Mouse (Mus musculus): ENCODE data around the gene Xpc.
"Not testable (repeated sequence)": the region's sequence is repeated elsewhere in the genome, so short reads cannot be mapped to it uniquely, and the experiment has no call there.

Xpc gene

DNA sequence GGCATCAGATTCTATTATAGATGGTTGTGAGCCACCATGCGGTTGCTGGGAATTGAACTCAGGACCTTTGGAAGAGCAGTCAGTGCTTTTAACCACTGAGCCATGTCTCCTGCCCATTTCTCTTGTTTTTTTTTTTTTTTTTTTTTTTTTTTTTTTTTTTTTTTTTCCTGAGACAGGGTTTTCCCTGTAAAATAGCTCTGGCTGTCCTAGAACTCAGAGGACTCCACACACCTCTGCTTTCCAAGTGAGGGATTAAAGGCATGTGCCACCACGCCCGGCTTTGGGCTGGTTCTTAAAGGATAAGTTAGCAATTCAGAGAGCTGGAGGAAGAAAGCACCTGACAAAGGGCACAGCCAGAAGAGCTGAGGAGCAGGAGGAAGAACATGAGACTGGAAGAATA, 44.3 kb downstream of the Xpc start:
- not testable (repeated sequence) for DNase-seq

DNA sequence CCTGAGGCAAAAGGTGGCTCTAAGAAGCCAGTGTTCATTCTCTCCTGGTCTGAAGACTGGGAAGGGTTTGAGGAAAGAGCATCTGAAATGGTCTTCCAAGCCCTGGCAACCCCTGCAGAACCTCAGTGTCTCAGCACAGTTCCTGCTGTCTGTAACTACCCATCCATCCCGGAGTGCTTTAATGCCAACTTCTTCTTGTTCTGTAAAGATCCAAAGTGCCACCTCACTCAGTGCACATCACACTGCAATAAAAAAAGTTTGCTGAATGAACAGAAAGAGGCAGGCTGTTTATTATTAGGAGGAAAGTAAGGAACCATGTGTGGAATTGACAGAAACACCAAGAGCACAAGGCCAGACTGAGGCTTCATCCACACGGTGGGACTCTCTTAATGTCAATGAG, 45.0 kb downstream of the Xpc start:
- no peak for DNase-seq

DNA sequence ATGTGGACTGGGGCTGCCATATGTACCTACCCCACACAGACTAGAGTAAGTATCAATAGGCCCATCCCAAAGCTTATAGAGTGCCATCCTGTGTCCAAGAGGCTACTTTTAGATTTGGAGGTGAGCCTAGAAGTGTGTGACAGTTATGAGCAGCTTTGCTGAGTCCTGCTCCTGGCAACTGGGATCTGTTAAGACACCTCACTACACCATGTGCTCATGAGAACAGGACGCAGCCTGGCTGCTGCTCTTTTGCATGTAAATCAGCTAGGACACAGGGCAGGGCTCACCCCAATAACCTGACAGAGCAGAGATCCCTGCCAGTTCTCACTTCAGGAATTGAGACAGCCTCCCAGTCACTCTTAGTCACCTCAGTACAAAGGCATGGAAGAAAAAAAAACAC, 48.6 kb downstream of the Xpc start:
- no peak for DNase-seq

DNA sequence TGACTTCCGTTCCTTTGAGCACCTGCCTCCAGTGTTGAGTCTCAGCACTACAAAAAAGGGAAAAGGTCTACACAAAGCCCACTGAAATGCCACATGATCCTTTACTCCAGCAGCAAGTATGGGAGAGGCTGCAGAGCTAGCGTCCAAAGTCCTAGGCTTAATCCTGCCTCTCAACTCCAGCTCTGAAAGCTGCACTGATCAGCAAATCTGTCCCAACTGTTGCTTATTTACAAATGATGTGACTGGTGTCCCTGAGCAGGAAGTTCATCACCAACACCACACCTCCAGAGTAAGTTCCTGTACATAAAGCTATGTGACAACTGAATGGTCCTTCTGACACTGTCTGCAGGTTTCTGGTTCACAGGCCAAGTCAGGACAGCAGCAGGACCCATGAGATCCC, 49.9 kb downstream of the Xpc start:
- DNase-seq = peak; percentile 57 to 59

DNA sequence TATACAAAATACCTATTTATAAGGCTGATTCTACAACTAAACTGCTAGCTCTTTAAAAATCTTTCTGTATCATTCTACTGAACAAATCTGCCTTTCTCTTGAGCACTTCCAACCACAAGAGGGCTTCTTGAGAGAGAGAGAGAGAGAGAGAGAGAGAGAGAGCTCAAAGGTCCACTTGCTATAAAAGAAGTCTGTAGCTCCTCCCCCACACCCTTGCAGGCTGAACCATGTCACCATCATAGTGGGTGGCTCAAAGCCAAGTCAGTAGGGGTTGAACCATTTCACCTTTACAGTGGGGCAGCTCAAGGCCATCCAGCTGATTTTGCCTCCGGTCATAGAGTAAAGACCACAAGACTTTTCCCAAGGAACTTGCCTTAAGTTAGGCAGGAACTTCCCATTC, 56.2 kb downstream of the Xpc start:
- DNase-seq = peak; percentile 80 to 86

DNA sequence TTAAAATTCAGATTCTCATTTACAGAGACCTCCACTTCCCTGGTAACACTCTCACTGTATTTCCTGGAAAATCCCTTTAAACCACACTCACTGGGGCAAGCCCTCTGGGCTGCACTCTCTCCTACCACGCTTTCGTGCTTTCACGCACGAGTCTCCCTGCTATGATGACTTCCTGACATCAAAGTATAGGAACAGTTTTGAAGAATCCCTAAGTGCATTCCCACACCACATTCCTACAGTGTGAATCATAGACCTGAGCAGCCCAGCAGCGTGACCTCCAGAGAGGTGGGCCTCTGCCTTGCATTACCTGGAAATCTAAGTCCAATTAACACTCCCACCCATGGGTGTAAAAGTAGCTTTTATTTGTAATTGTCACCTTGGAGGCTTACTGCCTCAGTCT, 61.1 kb downstream of the Xpc start:
- no peak for DNase-seq

DNA sequence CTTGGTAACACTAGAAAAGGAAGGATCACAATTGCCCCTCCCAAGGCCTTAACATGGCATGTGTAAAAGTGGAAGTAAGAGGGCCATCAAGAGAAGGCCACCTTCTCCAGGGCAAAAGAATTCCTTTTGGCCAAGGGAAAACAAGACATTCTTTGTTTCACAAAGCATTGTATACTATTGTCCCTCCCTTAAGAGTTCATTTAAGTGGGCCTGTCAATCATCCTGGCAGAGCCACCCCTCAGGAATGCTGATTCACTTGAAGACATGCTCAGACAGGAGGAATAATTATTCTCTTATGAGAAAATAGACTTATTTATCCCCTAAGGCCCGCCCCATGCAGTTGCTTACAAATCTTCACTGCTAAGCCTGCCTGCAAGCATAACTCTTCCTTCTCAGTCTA, 63.6 kb downstream of the Xpc start:
- DNase-seq = no peak

DNA sequence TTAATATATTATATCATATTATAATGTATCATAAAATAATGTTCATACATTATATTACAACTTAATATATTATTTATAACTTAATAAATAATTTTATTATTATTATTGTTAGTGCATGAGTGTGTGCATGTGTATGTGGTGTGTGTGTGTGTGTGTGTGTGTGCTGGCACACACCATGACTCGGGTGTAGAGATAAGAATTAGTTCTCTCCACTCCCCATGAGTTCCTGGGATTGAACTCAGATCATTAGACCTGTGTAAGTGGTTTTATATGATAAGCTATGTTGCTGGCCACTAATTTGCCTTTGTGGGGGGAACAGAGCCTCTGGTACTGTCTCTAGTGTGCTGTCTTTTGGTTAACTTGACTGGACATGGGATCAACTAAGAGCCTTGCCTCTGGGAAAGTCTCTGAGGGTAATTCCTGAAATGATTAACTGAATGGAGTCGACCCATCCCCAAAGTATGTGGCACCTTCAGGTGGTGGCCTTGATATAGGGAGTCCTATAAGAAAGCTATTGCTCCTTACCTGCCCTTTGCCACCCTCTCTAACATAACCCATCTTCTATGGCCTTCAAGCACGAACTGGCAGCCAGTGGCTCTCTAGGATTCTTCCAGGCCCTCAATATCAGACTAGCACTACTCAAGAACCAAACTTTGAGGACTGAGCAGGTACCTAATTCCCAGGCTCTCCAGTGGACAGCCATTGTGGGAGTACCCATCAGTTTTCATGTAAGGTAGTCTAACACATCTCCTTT, 66.0 kb downstream of the Xpc start:
- no peak for DNase-seq

DNA sequence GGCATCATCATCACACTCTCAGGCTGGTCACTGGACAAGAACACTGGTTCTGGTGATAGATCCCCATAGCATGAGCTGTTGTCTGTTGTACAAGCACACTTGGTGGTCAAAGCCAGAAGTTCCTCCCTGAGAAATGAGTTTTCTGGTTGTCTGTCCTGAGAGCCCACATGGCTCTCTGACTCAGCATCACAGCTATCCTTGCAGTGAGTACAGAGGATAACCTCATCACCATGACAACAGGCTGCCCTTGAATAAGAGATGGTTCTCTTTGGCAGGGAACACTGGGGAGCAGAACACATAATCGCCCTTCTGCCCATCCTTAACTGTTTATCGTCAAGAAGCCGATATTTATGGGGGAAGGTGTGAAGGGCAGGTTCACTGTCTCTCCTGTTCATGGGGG, 70.4 kb downstream of the Xpc start:
- no peak for DNase-seq

DNA sequence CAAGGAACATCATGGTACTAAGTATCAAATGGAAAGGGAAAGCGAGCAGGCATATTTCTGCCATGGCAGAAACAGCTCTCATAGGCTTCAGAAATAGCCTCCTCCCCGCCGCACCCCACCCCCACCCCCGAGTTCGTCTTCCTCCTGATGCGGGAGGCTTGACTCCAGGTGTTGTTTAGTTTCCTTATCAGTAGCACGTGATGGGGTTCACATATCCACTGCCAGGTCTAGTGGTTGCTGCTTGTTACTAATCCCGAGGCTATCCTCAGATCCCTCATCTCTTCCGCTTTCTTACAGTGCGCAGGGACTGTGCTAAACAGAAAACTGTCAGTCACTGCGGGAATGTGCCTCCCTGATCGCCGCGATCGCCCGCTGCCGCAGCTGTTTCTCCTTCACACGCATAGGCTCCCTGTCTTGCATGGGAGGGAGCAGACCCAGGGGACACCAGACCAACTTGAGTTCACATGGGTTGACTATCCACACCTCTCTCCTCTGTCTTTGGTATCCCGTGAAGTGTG, 74.5 kb downstream of the Xpc start:
- no peak for DNase-seq

DNA sequence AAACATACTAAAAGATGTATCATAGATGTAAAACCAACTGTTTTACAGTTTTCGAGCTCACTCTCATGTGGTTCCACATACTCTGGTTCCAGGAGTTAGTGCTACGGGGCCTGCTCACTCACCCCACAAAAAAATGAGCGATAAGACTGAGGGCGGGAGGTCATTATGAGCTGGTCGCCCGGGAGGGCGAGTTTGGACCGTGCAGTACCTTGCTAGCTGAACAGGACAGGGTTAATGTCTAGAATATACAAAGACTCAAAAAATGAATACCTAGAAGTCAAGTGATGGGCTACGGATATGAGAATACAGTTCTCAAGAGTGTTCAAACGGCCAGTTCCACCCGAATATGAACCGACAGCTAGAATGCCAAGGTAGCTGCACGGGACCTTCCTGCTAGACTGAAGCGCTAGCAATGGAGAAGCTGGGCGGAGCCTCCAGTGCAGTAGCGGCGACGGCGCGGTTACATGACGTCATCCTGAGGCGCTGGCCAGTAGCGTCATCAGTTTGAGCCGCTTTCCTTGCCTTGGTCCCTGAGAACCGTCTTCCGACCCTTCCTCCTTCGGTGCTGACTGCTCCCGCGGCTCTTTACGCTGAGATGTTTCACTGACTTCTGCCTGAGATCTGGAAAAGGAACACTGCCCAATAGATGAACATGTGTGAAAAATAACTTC, 75.1 kb downstream of the Xpc start:
- peak; percentile 94 to 98 for DNase-seq
